Comparison of ENCODE assay signal across 8 mouse cellular contexts in genomic region chr8:105270916-105271186, GRCm38 (mm10). TPM values are rescaled to one million over a fixed set of nuclear protein-coding genes. Genes with fewer than 3 reads are reported as not detected.
DNase-seq lines count a peak whose midpoint lies in the region; ATAC-seq and TF ChIP-seq lines count a peak whose summit lies in the region.
"Had no signal": no experiment of that assay in that cellular context is flagged by ENCODE, and none has a peak within 500 bp of the region (broad histone marks: within the 10 kb centered on the region; RNA-seq: fewer than 3 reads in every experiment).

No protein-coding gene starts in this region.

- WGBS in intestine, embryonic 15.5 days, result under 1% methylated on average over 11 of the region's 11 CpGs
- 4% methylated on average over 11 of the region's 11 CpGs for WGBS in intestine, embryonic 16.5 days
- 3% methylated on average over 11 of the region's 11 CpGs for WGBS in embryonic facial prominence, embryonic 15.5 days
- WGBS in limb, embryonic 13.5 days, result 2% methylated on average over 11 of the region's 11 CpGs
- WGBS in thymus, adult 2 months, result 32% methylated on average over 11 of the region's 11 CpGs

- no peaks in the 10 kb centered on the region for H3K36me3 ChIP-seq in intestine, embryonic 15.5 days
- H3K36me3 ChIP-seq in intestine, embryonic 16.5 days (ENCODE audit: control insufficient read depth, insufficient read depth, low read length), result no peaks in the 10 kb centered on the region
- H3K36me3 ChIP-seq in ES-E14 (ENCODE audit: control insufficient read depth, insufficient read depth, low read length, poor library complexity, severe bottlenecking), result no peaks in the 10 kb centered on the region
- H3K36me3 ChIP-seq in embryonic facial prominence, embryonic 15.5 days, result no peaks in the 10 kb centered on the region
- H3K36me3 ChIP-seq in limb, embryonic 13.5 days, result no peaks in the 10 kb centered on the region
- H3K36me3 ChIP-seq in thymus, adult 2 months (ENCODE audit: control insufficient read depth, insufficient read depth, low read length), result no peaks in the 10 kb centered on the region; the same call in none of the 2 replicates

- H3K27ac ChIP-seq in intestine, embryonic 15.5 days, result no peak overlapping the region
- no peak overlapping the region for H3K27ac ChIP-seq in intestine, embryonic 16.5 days (ENCODE audit: low read length)
- no peak overlapping the region for H3K27ac ChIP-seq in ES-E14 (ENCODE audit: insufficient read depth, low read depth, low read length, poor library complexity, severe bottlenecking)
- H3K27ac ChIP-seq in embryonic facial prominence, embryonic 15.5 days (replicated peaks), result no peak overlapping the region
- H3K27ac ChIP-seq in limb, embryonic 13.5 days, result no peak overlapping the region
- H3K27ac ChIP-seq in thymus, adult 2 months (ENCODE audit: control insufficient read depth, insufficient read depth, low read length), result no peak overlapping the region
- H3K27ac ChIP-seq: layer of hippocampus, adult 2 months had no signal

- 0 out of 2 replicates have a peak overlapping the region, but pooled peaks have one; percentile 6 for H3K4me3 ChIP-seq in intestine, embryonic 15.5 days (replicated peaks)
- H3K4me3 ChIP-seq in intestine, embryonic 16.5 days (ENCODE audit: low read length), result no peak overlapping the region
- H3K4me3 ChIP-seq in ES-E14 (ENCODE audit: insufficient read depth in 1 of 2, low read depth in 1 of 2, low read length in 2 of 2, poor library complexity in 1 of 2, severe bottlenecking in 1 of 2), result peak overlapping the region; percentile 19 to 43; a peak in 2 of 4 replicates
- peak overlapping the region; percentile 47; the same call in 1 of the 2 replicates for H3K4me3 ChIP-seq in embryonic facial prominence, embryonic 15.5 days (replicated peaks)
- peak overlapping the region; percentile 15 for H3K4me3 ChIP-seq in limb, embryonic 13.5 days
- H3K4me3 ChIP-seq in thymus, adult 2 months (ENCODE audit: control insufficient read depth, insufficient read depth, low read length), result no peak overlapping the region
- H3K4me3 ChIP-seq: layer of hippocampus, adult 2 months had no signal

- no peaks in the 10 kb centered on the region for H3K9me3 ChIP-seq in intestine, embryonic 15.5 days
- H3K9me3 ChIP-seq in intestine, embryonic 16.5 days (ENCODE audit: control insufficient read depth, low read length), result no peaks in the 10 kb centered on the region
- no peaks in the 10 kb centered on the region for H3K9me3 ChIP-seq in ES-E14 (ENCODE audit: control insufficient read depth, insufficient read depth, low read depth, low read length)
- H3K9me3 ChIP-seq in embryonic facial prominence, embryonic 15.5 days (replicated peaks), result no peaks in the 10 kb centered on the region
- 0 out of 2 replicates have a peak, but pooled peaks cover 4% of the 10 kb centered on the region for H3K9me3 ChIP-seq in limb, embryonic 13.5 days

- H3K27me3 ChIP-seq in intestine, embryonic 15.5 days (replicated peaks), result peaks cover 82% of the 10 kb centered on the region
- peaks cover 77% of the 10 kb centered on the region for H3K27me3 ChIP-seq in intestine, embryonic 16.5 days (replicated peaks; ENCODE audit: control insufficient read depth, insufficient read depth, low read length)
- peaks cover 94% of the 10 kb centered on the region for H3K27me3 ChIP-seq in embryonic facial prominence, embryonic 15.5 days
- H3K27me3 ChIP-seq in limb, embryonic 13.5 days, result peaks cover 100% of the 10 kb centered on the region
- peaks cover 17% of the 10 kb centered on the region; the same call in 1 of the 2 replicates for H3K27me3 ChIP-seq in thymus, adult 2 months (ENCODE audit: control insufficient read depth, insufficient read depth, low read length)

- H3K9ac ChIP-seq in intestine, embryonic 15.5 days, result no peak overlapping the region
- H3K9ac ChIP-seq in intestine, embryonic 16.5 days (ENCODE audit: low read depth, low read length), result no peak overlapping the region
- no peak overlapping the region for H3K9ac ChIP-seq in ES-E14 (ENCODE audit: insufficient read depth, low read depth, low read length, poor library complexity, severe bottlenecking)
- H3K9ac ChIP-seq in embryonic facial prominence, embryonic 15.5 days, result no peak overlapping the region
- peak overlapping the region; percentile 25; the same call in 1 of the 2 replicates for H3K9ac ChIP-seq in limb, embryonic 13.5 days

- DNase-seq in ES-E14 (ENCODE audit: low read depth, low spot score), result no peak
- no peak for DNase-seq in thymus, adult 2 months

- peaks cover 36% of the 10 kb centered on the region for H3K4me1 ChIP-seq in intestine, embryonic 15.5 days (replicated peaks)
- peaks cover 32% of the 10 kb centered on the region for H3K4me1 ChIP-seq in intestine, embryonic 16.5 days (ENCODE audit: control insufficient read depth, insufficient read depth, low read length)
- peaks cover 0 to 18% of the 10 kb centered on the region in 2 experiments; a peak in 1 of 4 replicates for H3K4me1 ChIP-seq in ES-E14 (ENCODE audit: control insufficient read depth in 2 of 2, insufficient read depth in 2 of 2, low read length in 2 of 2, poor library complexity in 1 of 2)
- peaks cover 38% of the 10 kb centered on the region for H3K4me1 ChIP-seq in embryonic facial prominence, embryonic 15.5 days
- peaks cover 40% of the 10 kb centered on the region for H3K4me1 ChIP-seq in limb, embryonic 13.5 days
- H3K4me1 ChIP-seq in thymus, adult 2 months (replicated peaks; ENCODE audit: control insufficient read depth, insufficient read depth, low read length), result peaks cover 26% of the 10 kb centered on the region

- no peak for TF ChIP-seq POLR2A in thymus, adult 2 months (IDR thresholded peaks at IDR 0.05; ENCODE audit: control insufficient read depth, extremely low read depth, insufficient read depth, low read length, poor library complexity)

- peak overlapping the region; percentile 31 for H3K4me2 ChIP-seq in intestine, embryonic 15.5 days (replicated peaks)
- no peak overlapping the region for H3K4me2 ChIP-seq in intestine, embryonic 16.5 days (ENCODE audit: low read depth, low read length)
- H3K4me2 ChIP-seq in embryonic facial prominence, embryonic 15.5 days (replicated peaks), result peak overlapping the region; percentile 90
- H3K4me2 ChIP-seq in limb, embryonic 13.5 days (replicated peaks), result peak overlapping the region; percentile 87

- ATAC-seq in intestine, embryonic 15.5 days, result no peak
- no peak for ATAC-seq in intestine, embryonic 16.5 days
- ATAC-seq in embryonic facial prominence, embryonic 15.5 days (ENCODE audit: insufficient number of reproducible peaks, low FRiP score, low TSS enrichment, low read depth), result no peak
- ATAC-seq in limb, embryonic 13.5 days (ENCODE audit: low FRiP score, low read depth), result no peak
- no peak for ATAC-seq in erythroblast, adult 5-6 weeks (replicated peaks; ENCODE audit: low FRiP score, poor library complexity, severe bottlenecking)

- in situ Hi-C loops in ES-E14 (cut with MboI; ENCODE audit: low sequenced_read_pairs in 2 of 2, unreplicated experiment in 2 of 2), result loop anchor here in 1 of 2 experiments (25.0 kb wide), 1 partner anchor 634 kb away; the partner anchor contains the start of genes Ciao2b and Rrad

- TF ChIP-seq CTCF in thymus, adult 2 months (IDR thresholded peaks at IDR 0.05; ENCODE audit: borderline replicate concordance, control insufficient read depth, extremely low read depth, insufficient read depth, low read length, poor library complexity), result no peak

RNA-seq across cellular contexts. Expression of gene Hsf4, which starts 1.2 kb away (rescaled TPM):
- 0.10 and 0.11 TPM in 2 replicates for polyA plus RNA-seq in intestine, embryonic 15.5 days (2015; fragmentation: Nextera tagmentation; extraction: Ambion mirVana)
- 0.17 and 0.18 TPM in 2 replicates for polyA plus RNA-seq in intestine, embryonic 16.5 days (2015; fragmentation: Nextera tagmentation; extraction: Ambion mirVana)
- 0.21 and 0.45 TPM in 2 replicates for total RNA-seq in ES-E14 (2012; rRNA removed)
- 0.13 and 0.33 TPM in 2 replicates for polyA plus RNA-seq in embryonic facial prominence, embryonic 15.5 days (2015; fragmentation: Nextera tagmentation; extraction: Ambion mirVana)
- polyA plus RNA-seq in limb, embryonic 13.5 days (2015; fragmentation: Nextera tagmentation; extraction: Ambion mirVana), result 0.11 and 0.19 TPM in 2 replicates
- total RNA-seq in erythroblast, adult 5-6 weeks (2015; ENCODE audit: low replicate concordance), result not detected in 2 replicates
- not detected in 2 replicates for total RNA-seq in erythroblast, adult 5-6 weeks (2017; ENCODE audit: low replicate concordance)
- polyA plus RNA-seq in thymus, adult 2 months (2012; rRNA removed), result 2.9 and 3.3 TPM in 2 replicates

RNA-seq across cellular contexts. Expression of gene Nol3, which starts 5.1 kb away (rescaled TPM):
- 1.0 and 1.2 TPM in 2 replicates for polyA plus RNA-seq in intestine, embryonic 15.5 days (2015; fragmentation: Nextera tagmentation; extraction: Ambion mirVana)
- polyA plus RNA-seq in intestine, embryonic 16.5 days (2015; fragmentation: Nextera tagmentation; extraction: Ambion mirVana), result 1.3 and 1.4 TPM in 2 replicates
- total RNA-seq in ES-E14 (2012; rRNA removed), result 0.85 and 1.0 TPM in 2 replicates
- 3.6 and 4.4 TPM in 2 replicates for polyA plus RNA-seq in embryonic facial prominence, embryonic 15.5 days (2015; fragmentation: Nextera tagmentation; extraction: Ambion mirVana)
- polyA plus RNA-seq in limb, embryonic 13.5 days (2015; fragmentation: Nextera tagmentation; extraction: Ambion mirVana), result 2.7 and 3.1 TPM in 2 replicates
- total RNA-seq in erythroblast, adult 5-6 weeks (2015; ENCODE audit: low replicate concordance), result not detected in 2 replicates
- total RNA-seq in erythroblast, adult 5-6 weeks (2017; ENCODE audit: low replicate concordance), result not detected in 2 replicates
- 3.5 and 4.0 TPM in 2 replicates for polyA plus RNA-seq in thymus, adult 2 months (2012; rRNA removed)

RNA-seq across cellular contexts. Expression of gene Fbxl8, which starts 6.4 kb away (rescaled TPM):
- polyA plus RNA-seq in intestine, embryonic 15.5 days (2015; fragmentation: Nextera tagmentation; extraction: Ambion mirVana), result 4.4 and 5.0 TPM in 2 replicates
- polyA plus RNA-seq in intestine, embryonic 16.5 days (2015; fragmentation: Nextera tagmentation; extraction: Ambion mirVana), result 6.0 and 6.8 TPM in 2 replicates
- 1.2 and 2.3 TPM in 2 replicates for total RNA-seq in ES-E14 (2012; rRNA removed)
- 3.3 and 4.0 TPM in 2 replicates for polyA plus RNA-seq in embryonic facial prominence, embryonic 15.5 days (2015; fragmentation: Nextera tagmentation; extraction: Ambion mirVana)
- polyA plus RNA-seq in limb, embryonic 13.5 days (2015; fragmentation: Nextera tagmentation; extraction: Ambion mirVana), result 2.6 and 2.8 TPM in 2 replicates
- 1.3 and 3.5 TPM in 2 replicates for total RNA-seq in erythroblast, adult 5-6 weeks (2015; ENCODE audit: low replicate concordance)
- total RNA-seq in erythroblast, adult 5-6 weeks (2017; ENCODE audit: low replicate concordance), result 0.28 and 0.94 TPM in 2 replicates
- 27.8 and 30.4 TPM in 2 replicates for polyA plus RNA-seq in thymus, adult 2 months (2012; rRNA removed)

RNA-seq across cellular contexts. Expression of gene Tradd, which starts 6.4 kb away (rescaled TPM):
- polyA plus RNA-seq in intestine, embryonic 15.5 days (2015; fragmentation: Nextera tagmentation; extraction: Ambion mirVana), result 36.7 and 39.2 TPM in 2 replicates
- 44.9 and 46.0 TPM in 2 replicates for polyA plus RNA-seq in intestine, embryonic 16.5 days (2015; fragmentation: Nextera tagmentation; extraction: Ambion mirVana)
- total RNA-seq in ES-E14 (2012; rRNA removed), result 6.2 and 7.6 TPM in 2 replicates
- polyA plus RNA-seq in embryonic facial prominence, embryonic 15.5 days (2015; fragmentation: Nextera tagmentation; extraction: Ambion mirVana), result 27.4 and 28.8 TPM in 2 replicates
- 20.1 and 23.2 TPM in 2 replicates for polyA plus RNA-seq in limb, embryonic 13.5 days (2015; fragmentation: Nextera tagmentation; extraction: Ambion mirVana)
- total RNA-seq in erythroblast, adult 5-6 weeks (2015; ENCODE audit: low replicate concordance), result 2.3 and 3.5 TPM in 2 replicates
- total RNA-seq in erythroblast, adult 5-6 weeks (2017; ENCODE audit: low replicate concordance), result 3.6 and 5.9 TPM in 2 replicates
- polyA plus RNA-seq in thymus, adult 2 months (2012; rRNA removed), result 40.1 and 40.4 TPM in 2 replicates

RNA-seq across cellular contexts. Expression of gene B3gnt9, which starts 15.9 kb away (rescaled TPM):
- 18.8 and 19.5 TPM in 2 replicates for polyA plus RNA-seq in intestine, embryonic 15.5 days (2015; fragmentation: Nextera tagmentation; extraction: Ambion mirVana)
- polyA plus RNA-seq in intestine, embryonic 16.5 days (2015; fragmentation: Nextera tagmentation; extraction: Ambion mirVana), result 16.2 and 17.5 TPM in 2 replicates
- total RNA-seq in ES-E14 (2012; rRNA removed), result 2.5 and 2.8 TPM in 2 replicates
- 45.5 and 49.2 TPM in 2 replicates for polyA plus RNA-seq in embryonic facial prominence, embryonic 15.5 days (2015; fragmentation: Nextera tagmentation; extraction: Ambion mirVana)
- 24.7 and 25.4 TPM in 2 replicates for polyA plus RNA-seq in limb, embryonic 13.5 days (2015; fragmentation: Nextera tagmentation; extraction: Ambion mirVana)
- not detected in 2 replicates for total RNA-seq in erythroblast, adult 5-6 weeks (2015; ENCODE audit: low replicate concordance)
- total RNA-seq in erythroblast, adult 5-6 weeks (2017; ENCODE audit: low replicate concordance), result 0.09 TPM in 1 of 2 replicates, not detected in the other
- 11.6 and 13.1 TPM in 2 replicates for polyA plus RNA-seq in thymus, adult 2 months (2012; rRNA removed)

Comparison
In these comparisons a context has a peak if more than half of its experiments do, and no peak if none do; other contexts are left out.
1. H3K4me3 ChIP-seq: peak in intestine, embryonic 15.5 days (single experiment), ES-E14 (2 of 2), embryonic facial prominence, embryonic 15.5 days (single experiment) and limb, embryonic 13.5 days (single experiment); none in intestine, embryonic 16.5 days (single experiment) and thymus, adult 2 months (single experiment).